Mouse (Mus musculus): ENCODE results near the gene A630010A05Rik. TPM values are rescaled to one million over a fixed set of nuclear protein-coding genes. Genes with fewer than 3 reads are reported as not detected.
A peak's percentile ranks its signal among the peaks of the same experiment; 100 is the strongest.
"Not testable (repeated sequence)": the region's sequence is repeated elsewhere in the genome, so short reads cannot be mapped to it uniquely, and the experiment has no call there.

Gene A630010A05Rik
- polyA plus RNA-seq (2015; fragmentation: Nextera tagmentation; extraction: Ambion mirVana) = not detected in 2 replicates

- no peak within 1 kb of the TSS for H3K4me3 ChIP-seq (ENCODE audit: low read depth, low read length)
- H3K4me1 ChIP-seq (ENCODE audit: insufficient read depth, low read depth, low read length) = no peaks in the 10 kb centered on the region
- no peaks in the 10 kb centered on the region for H3K9me3 ChIP-seq (ENCODE audit: low read length)
- ATAC-seq (no peak), DNase-seq (ENCODE audit: low spot score) (no peak)
- H3K4me2 ChIP-seq (replicated peaks; ENCODE audit: low read depth, low read length) = no peak within 1 kb of the TSS
- no peak within 1 kb of the TSS for H3K9ac ChIP-seq (replicated peaks; ENCODE audit: low read depth)
- TF ChIP-seq EP300 (IDR thresholded peaks at IDR 0.05) = no peak
- TF ChIP-seq CTCF (IDR thresholded peaks at IDR 0.05) = no peak
- 65% methylated on average over 1 of the region's 1 CpGs for WGBS
- no peaks in the 10 kb centered on the region for H3K27me3 ChIP-seq (replicated peaks; ENCODE audit: insufficient read depth, low read length)
- no peaks in the 10 kb centered on the region for H3K36me3 ChIP-seq (ENCODE audit: insufficient read depth, low read length)
- H3K27ac ChIP-seq (ENCODE audit: low read length) = no peak within 1 kb of the TSS
Measured at GRCm38 (mm10) chr16:14562017-14562416, at the start of gene A630010A05Rik. Gene A630010A05Rik (plus strand): TSS chr16:14562317.

DNA sequence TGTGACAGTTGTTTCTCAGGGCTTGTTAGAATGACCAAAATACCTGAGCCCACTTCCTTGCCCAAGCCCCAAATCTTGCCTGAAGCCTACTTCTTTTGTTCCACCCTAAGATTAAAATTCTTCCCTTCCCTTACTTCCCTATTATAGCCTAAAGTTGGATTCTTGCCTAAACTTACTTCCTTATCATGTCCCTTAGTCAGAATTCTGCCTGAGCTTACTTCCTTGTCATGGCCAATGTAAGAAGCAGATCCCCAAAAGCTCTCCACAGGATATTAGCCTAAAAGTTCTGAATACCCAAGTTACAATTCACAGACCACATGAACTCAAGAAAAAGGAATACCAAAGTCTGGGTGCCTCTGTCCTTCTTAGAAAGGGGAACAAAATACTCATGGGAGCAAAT is 26.4 kb upstream of the A630010A05Rik start:
- Histone ChIP-seq H3K4me1 (ENCODE audit: insufficient read depth, low read depth, low read length) (no peaks in the 10 kb centered on the region), H3K4me2 (replicated peaks; ENCODE audit: low read depth, low read length) (no peak overlapping the region), H3K9me3 (ENCODE audit: low read length) (no peaks in the 10 kb centered on the region), H3K27ac (ENCODE audit: low read length) (no peak overlapping the region), H3K36me3 (ENCODE audit: insufficient read depth, low read length) (no peaks in the 10 kb centered on the region), H3K4me3 (ENCODE audit: low read depth, low read length) (no peak overlapping the region), H3K27me3 (replicated peaks; ENCODE audit: insufficient read depth, low read length) (no peaks in the 10 kb centered on the region), H3K9ac (replicated peaks; ENCODE audit: low read depth) (no peak overlapping the region)
- DNase-seq (ENCODE audit: low spot score) (peak; percentile 6), ATAC-seq (no peak)
- TF ChIP-seq CTCF (IDR thresholded peaks at IDR 0.05) (no peak), EP300 (IDR thresholded peaks at IDR 0.05) (no peak)

DNA sequence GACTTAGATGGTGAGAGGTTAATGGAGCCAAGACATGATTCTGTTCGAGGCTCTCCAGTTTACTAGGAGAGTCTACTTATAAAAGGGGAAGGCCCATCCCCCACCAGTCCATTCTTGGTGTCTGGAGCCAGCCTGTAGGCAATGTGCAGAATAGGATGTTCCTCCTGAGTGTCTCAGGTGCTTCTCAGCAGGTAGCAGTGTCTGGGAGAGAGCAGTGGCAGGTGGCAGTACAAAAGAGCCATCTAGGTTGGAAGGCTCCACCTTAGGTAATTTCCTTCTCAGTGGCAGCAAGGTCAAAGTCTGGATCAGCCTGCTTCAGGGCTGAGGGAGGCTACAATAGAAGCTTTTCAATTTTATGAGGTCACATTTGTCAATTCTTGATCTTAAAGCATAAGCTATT is 4.9 kb upstream of the A630010A05Rik start:
- WGBS = 61% methylated on average over 1 of the region's 1 CpGs
- not testable (repeated sequence) for H3K36me3 ChIP-seq (ENCODE audit: insufficient read depth, low read length); H3K4me1 ChIP-seq (ENCODE audit: insufficient read depth, low read depth, low read length); DNase-seq (ENCODE audit: low spot score); H3K27ac ChIP-seq (ENCODE audit: low read length); H3K9me3 ChIP-seq (ENCODE audit: low read length); H3K4me3 ChIP-seq (ENCODE audit: low read depth, low read length); H3K27me3 ChIP-seq (replicated peaks; ENCODE audit: insufficient read depth, low read length); H3K4me2 ChIP-seq (replicated peaks; ENCODE audit: low read depth, low read length); ATAC-seq; H3K9ac ChIP-seq (replicated peaks; ENCODE audit: low read depth)

Other genes starting within 250 kb of the A630010A05Rik start
- 89.2 and 91.4 TPM in 2 replicates for gene Fopnl, start 244.9 kb upstream of the A630010A05Rik start, polyA plus RNA-seq (2015; fragmentation: Nextera tagmentation; extraction: Ambion mirVana)
- 5.0 and 7.2 TPM in 2 replicates for gene Abcc1, start 200.8 kb upstream of the A630010A05Rik start, polyA plus RNA-seq (2015; fragmentation: Nextera tagmentation; extraction: Ambion mirVana)